Mouse (Mus musculus) granulocyte monocyte progenitor cell, adult 5-6 weeks (primary cell): ENCODE data around the gene Epha2. TPM values are rescaled to one million over a fixed set of nuclear protein-coding genes. Genes with fewer than 3 reads are reported as not detected.

Source experiments
- ATAC-seq: replicated peaks from 2 replicates; pipeline ENCODE4 v1.8.0; 2016; ENCODE audit warnings: mild to moderate bottlenecking, moderate TSS enrichment, inconsistent platforms; ENCODE audit not compliant: poor library complexity, severe bottlenecking
- total RNA-seq, 2 experiments: library from RNA; stranded (forward) in 1 of 2; stranded (reverse) in 1 of 2; fragments of 200-712, 200-1000 nt in 1 of 2; fragments of >200 nt in 1 of 2; fragmentation: Nextera tagmentation in 1 of 2; gene quantifications; 2 replicates each; pipeline ENCODE4 v1.2.3; 2014 to 2017

The Epha2 gene
- total RNA-seq, 2 experiments from 2014 or later: 0.10 to 0.88 TPM

GRCm38 (mm10) chr4:141357811-141358210 lies 56.8 kb downstream of the Epha2 start:
- ATAC-seq: 0 out of 2 replicates have a peak, but pooled peaks have one; percentile 34

GRCm38 (mm10) chr4:141359222-141359621 lies 58.2 kb downstream of the Epha2 start:
- ATAC-seq: no peak

- 0 out of 2 replicates have a peak, but pooled peaks have one; percentile 33 for ATAC-seq
These were observed 59.8 kb downstream of the Epha2 start for GRCm38 (mm10) chr4:141360846-141361245.

- ATAC-seq: peak; percentile 57
These were observed 62.0 kb downstream of the Epha2 start for GRCm38 (mm10) chr4:141362937-141363548.

- no peak for ATAC-seq
These were observed 64.1 kb downstream of the Epha2 start for GRCm38 (mm10) chr4:141365126-141365525.

GRCm38 (mm10) chr4:141365876-141366275 lies 64.8 kb downstream of the Epha2 start:
- ATAC-seq: no peak

GRCm38 (mm10) chr4:141367997-141368791 lies 67.2 kb downstream of the Epha2 start, which contains the start of gene Fam131c:
TSS of gene Fam131c (plus strand) at chr4:141368220.
- peak; percentile 21; the same call in 1 of the 2 replicates for ATAC-seq

GRCm38 (mm10) chr4:141372426-141372825 lies 71.4 kb downstream of the Epha2 start:
- ATAC-seq: no peak

Other genes with a start within 250 kb of the Epha2 start
- 6.4 and 8.0 TPM in 2 replicates for gene Crocc, start 240.7 kb upstream of the Epha2 start, total RNA-seq (2014; fragmentation: Nextera tagmentation)
- gene Crocc, start 240.7 kb upstream of the Epha2 start, total RNA-seq (2017): 6.5 and 7.0 TPM in 2 replicates
- 30.6 and 52.4 TPM in 2 replicates for gene Necap2, start 222.9 kb upstream of the Epha2 start, total RNA-seq (2014; fragmentation: Nextera tagmentation)
- 45.5 and 54.2 TPM in 2 replicates for gene Necap2, start 222.9 kb upstream of the Epha2 start, total RNA-seq (2017)
- gene Spata21, start 212.9 kb upstream of the Epha2 start, total RNA-seq (2014; fragmentation: Nextera tagmentation): not detected in 2 replicates
- not detected in 2 replicates for gene Spata21, start 212.9 kb upstream of the Epha2 start, total RNA-seq (2017)
- 41.1 and 54.8 TPM in 2 replicates for gene Szrd1, start 161.5 kb upstream of the Epha2 start, total RNA-seq (2014; fragmentation: Nextera tagmentation)
- gene Szrd1, start 161.5 kb upstream of the Epha2 start, total RNA-seq (2017): 58.0 and 63.0 TPM in 2 replicates
- gene Fbxo42, start 153.3 kb upstream of the Epha2 start, total RNA-seq (2014; fragmentation: Nextera tagmentation): 16.5 and 18.6 TPM in 2 replicates
- 7.2 and 7.8 TPM in 2 replicates for gene Fbxo42, start 153.3 kb upstream of the Epha2 start, total RNA-seq (2017)
- gene Rsg1, start 87.3 kb upstream of the Epha2 start, total RNA-seq (2014; fragmentation: Nextera tagmentation): 1.4 and 1.8 TPM in 2 replicates
- 1.4 and 2.6 TPM in 2 replicates for gene Rsg1, start 87.3 kb upstream of the Epha2 start, total RNA-seq (2017)
- gene Arhgef19, start 61.7 kb upstream of the Epha2 start, total RNA-seq (2014; fragmentation: Nextera tagmentation): not detected in 2 replicates
- gene Arhgef19, start 61.7 kb upstream of the Epha2 start, total RNA-seq (2017): not detected in 2 replicates
- gene Fam131c, start 67.0 kb downstream of the Epha2 start, total RNA-seq (2014; fragmentation: Nextera tagmentation): not detected in 2 replicates
- not detected in 2 replicates for gene Fam131c, start 67.0 kb downstream of the Epha2 start, total RNA-seq (2017)
- not detected in 2 replicates for gene Clcnka, start 97.5 kb downstream of the Epha2 start, total RNA-seq (2014; fragmentation: Nextera tagmentation)
- not detected in 2 replicates for gene Clcnka, start 97.5 kb downstream of the Epha2 start, total RNA-seq (2017)
- not detected in 2 replicates for gene Clcnkb, start 114.8 kb downstream of the Epha2 start, total RNA-seq (2014; fragmentation: Nextera tagmentation)
- not detected in 2 replicates for gene Clcnkb, start 114.8 kb downstream of the Epha2 start, total RNA-seq (2017)
- gene Hspb7, start 119.5 kb downstream of the Epha2 start, total RNA-seq (2014; fragmentation: Nextera tagmentation): not detected in 2 replicates
- gene Hspb7, start 119.5 kb downstream of the Epha2 start, total RNA-seq (2017): not detected in 2 replicates
- not detected in 2 replicates for gene Srarp, start 134.9 kb downstream of the Epha2 start, total RNA-seq (2014; fragmentation: Nextera tagmentation)
- gene Srarp, start 134.9 kb downstream of the Epha2 start, total RNA-seq (2017): not detected in 2 replicates
- 10.0 and 18.4 TPM in 2 replicates for gene Zbtb17, start 143.4 kb downstream of the Epha2 start, total RNA-seq (2014; fragmentation: Nextera tagmentation)
- 19.9 and 28.9 TPM in 2 replicates for gene Zbtb17, start 143.4 kb downstream of the Epha2 start, total RNA-seq (2017)
- 37.8 TPM in 2 replicates for gene Spen, start 237.4 kb downstream of the Epha2 start, total RNA-seq (2014; fragmentation: Nextera tagmentation)
- 21.4 and 25.5 TPM in 2 replicates for gene Spen, start 237.4 kb downstream of the Epha2 start, total RNA-seq (2017)